Mouse (Mus musculus): ENCODE measurements at regions not wholly inside any gene's neighbourhood (a gene's known extent, or its start where the extent isn't known, plus 50 kb on each side); places are given as distances from the start of the nearest gene placed in this dataset.
A peak's percentile ranks its signal among the peaks of the same experiment; 100 is the strongest.

DNA sequence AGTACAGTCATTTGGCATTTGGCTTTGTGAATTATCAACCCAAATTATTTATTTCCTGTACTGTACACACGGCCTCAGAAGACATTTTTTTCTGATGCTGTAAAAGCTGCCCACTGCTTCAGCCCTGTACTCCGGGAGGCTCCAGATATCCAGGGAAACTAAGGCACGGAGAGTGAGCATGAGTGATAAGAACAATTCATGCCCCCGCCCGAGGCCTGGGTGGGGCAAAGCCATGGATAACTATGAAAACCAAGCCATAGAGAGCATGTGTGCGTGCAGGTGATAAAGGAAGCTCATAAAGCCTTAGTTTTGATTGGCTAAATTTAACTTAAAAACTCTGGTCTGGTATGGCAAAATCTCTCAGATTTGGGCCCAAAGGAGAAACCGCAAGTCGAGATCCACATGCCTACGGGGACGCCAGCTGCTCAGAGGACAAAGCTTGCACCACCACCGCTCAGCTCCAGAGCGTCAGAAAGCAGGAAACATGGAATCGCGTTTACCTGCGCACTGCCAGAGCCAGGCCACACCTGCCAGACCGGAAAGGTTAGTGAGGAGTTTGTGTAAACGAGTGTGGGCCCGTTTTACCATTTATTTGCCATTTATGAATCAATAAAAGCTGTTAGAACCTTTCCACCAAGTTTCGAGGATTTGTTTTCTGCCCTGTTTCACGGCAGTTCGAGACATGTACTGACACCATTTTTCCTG is 390.9 kb downstream of the Rnd3 start:
- no peak for DNase-seq

DNA sequence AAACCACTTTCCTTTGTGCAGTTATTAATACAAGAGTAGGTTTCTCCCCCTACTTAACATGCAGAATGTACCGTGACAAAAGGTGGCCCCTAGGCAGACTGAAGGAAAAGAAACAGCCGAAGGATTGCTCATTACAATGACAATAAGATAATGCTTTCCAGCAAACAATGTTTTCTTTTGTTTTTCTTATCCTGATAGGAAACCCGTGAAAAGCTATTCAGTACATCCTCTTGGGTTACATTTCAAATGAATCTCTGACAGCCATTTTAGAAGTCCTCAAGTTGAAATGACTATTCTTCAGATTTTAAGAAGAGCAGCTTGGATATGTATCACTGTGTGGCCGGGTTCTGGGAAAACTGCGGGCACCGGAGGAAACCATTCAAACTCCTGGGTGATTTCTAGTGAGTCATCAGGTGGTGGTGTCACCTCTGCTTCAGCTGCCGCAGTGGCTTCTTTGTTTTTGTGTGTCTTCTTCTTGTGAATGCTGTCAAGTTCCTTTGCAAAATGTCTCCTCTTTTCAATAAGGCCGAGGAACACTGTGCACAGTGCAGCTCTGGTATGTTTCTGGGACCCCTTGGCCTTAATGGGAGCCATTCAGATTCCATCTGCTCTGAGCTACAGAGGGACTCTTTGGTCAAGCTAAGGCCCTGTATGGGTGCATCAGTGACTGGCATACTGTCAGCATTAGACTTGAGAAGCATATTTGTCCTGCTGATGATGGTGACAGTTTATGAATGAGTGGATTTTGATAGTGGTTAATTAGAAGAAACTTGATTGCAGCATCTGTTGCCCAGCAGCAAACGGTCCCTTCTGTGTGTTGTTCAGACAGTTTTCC is 393.1 kb downstream of the Rnd3 start:
- DNase-seq: no peak

DNA sequence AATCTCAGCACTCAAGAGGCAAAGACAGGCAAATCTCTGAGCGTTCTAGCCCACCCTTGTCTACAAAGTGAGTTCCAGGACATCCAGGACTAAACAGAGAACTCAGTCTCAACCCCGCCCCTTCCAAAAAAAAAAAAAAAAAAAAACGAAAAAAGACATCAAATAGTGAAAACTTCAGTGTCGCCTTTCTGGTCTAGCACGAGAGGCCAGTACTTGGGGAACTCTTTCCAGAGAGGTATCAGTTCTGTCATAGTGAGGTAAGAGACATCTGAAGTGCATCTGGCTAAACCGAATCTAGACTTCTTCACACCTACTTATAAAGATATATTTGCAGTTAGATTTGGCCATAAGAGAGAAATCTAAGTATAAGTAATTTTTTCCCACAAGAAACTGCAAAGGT is 393.8 kb downstream of the Rnd3 start:
- no peak for DNase-seq

DNA sequence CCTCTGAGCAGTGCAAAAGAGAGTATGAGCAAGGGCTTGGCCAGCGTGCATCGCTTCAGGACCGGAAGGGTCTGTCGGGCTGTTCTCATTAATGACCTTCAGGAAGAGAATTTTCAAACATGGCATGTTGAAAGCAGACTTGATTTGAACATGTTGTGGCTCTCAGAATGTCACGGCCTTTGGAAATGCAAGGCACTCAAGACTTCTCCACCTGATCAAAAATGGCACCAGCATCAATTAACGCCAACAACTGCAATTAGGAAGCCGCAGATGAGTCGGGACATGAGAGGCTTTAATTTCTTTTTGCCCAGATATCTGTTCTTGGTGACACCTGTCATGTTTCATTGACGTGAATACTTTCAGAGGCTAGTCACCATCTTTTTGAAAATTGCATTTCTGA is 396.5 kb downstream of the Rnd3 start:
- no peak for DNase-seq

DNA sequence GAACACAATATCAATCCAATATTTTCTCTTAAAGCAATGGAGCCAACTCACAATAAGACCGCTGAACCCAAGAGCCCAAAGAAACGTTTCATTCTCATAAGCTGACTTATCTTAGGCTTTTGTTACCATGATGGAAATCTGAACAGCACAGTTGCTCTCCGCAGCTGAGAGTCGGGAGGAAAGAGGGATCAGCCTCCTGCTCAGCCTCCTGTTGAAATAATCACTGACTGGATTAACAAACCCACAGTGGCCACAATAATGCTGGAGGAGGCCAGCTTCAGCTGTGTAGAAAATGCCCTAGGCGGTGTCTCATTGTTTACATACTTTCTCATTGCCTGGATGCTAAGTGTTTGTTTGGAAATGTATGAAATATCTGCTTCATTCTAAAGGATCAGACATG is 398.1 kb downstream of the Rnd3 start:
- DNase-seq: no peak

DNA sequence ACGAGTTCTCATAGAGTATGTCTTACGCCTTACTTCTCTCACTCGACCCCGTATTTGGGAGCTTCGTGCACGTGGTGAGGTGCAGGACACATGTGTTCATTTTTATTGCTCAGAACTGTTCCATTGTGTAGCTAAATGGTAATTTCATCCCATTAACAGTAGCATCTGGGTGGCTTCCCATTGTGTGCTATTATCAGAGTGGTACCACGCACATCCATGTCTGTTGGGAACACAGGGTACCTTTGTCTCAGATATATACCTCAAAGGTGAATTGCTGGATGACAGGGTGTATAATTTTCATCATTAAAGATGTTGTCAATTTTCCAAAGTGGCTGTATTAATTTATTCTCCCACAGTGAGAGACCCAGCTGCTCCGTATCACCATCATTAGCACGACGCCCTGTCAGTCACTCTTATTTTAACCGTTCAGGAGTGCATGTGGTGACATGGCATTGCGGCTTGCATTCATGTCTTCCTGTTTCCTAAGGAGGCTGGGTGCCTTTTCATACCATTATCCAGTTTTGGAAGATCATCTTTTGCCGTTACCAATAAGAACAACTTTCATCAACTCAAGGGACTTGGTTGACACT is 404.2 kb downstream of the Rnd3 start:
- DNase-seq: no peak

DNA sequence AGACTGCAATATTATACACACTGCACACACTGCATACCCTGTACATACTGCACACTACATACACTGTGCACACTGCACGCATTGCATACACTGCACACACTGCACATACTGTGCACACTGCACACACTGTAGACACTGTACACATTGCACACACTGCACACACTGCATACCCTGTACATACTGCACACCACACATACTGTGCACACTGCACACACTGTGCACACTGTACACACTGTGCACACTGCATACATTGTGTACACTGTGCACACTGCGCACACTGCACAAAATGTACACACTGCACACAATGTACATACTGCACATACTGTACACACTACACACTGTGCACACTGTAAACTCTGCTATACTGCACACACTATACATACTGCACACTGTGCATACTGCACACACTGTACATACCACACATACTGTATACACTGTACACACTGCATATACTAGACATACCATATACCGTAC is 405.1 kb downstream of the Rnd3 start:
- DNase-seq: no peak

DNA sequence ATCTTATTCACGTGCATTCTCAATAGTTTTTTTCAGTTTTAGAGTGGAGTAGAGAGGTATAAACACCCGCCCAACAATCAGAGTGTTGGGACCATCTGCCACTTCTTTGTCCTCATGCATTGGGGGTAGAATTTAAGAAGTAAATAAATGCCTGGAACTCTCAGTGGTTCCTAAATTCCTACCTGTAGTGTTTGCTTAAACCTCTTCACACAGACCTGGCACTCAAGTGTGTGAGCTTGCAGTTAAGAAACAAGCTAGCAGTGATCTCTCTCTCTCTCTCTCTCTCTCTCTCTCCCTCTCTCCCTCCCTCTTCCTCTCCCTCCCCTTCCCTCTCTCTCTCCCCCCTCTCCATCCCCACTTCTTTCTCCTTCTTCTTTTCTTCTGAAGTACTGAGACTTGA is 406.5 kb downstream of the Rnd3 start:
- DNase-seq: no peak

DNA sequence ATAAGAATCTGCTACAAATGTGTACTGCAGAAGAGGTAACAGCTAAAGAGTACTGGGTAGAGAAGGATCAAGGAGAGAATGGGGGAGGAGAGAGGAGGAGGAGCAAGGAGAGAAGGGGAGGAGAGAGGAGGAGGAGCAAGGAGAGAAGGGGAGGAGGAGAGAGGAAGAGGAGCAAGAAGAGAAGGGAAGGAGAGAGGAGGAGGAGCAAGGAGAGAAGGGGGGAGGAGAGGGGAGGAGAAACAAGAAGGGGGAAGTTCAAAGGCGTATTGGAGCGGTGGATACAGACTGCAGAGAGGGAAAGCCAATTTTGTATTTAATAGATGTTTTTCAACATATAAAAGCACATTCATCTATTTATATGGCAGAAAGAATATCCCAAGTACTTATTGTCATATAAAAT is 407.6 kb downstream of the Rnd3 start:
- DNase-seq: no peak

DNA sequence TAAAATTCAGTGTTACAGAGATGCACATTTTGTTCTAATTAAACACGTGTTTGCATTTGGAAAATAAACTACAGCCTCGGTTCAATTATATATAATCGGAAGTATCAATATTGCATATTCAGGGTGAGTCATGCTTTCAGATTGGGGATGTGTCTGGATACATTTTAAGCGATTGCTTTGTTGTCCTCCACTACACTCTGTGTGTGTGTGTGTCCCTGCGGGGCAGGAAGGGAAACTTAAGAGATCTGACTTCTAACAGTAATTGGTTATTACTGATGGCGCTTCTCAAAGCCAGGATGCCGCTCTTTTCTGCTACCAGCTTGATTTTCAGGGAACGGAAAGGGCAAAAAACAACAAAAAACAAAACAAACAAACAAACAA is 409.3 kb downstream of the Rnd3 start:
- DNase-seq: no peak

DNA sequence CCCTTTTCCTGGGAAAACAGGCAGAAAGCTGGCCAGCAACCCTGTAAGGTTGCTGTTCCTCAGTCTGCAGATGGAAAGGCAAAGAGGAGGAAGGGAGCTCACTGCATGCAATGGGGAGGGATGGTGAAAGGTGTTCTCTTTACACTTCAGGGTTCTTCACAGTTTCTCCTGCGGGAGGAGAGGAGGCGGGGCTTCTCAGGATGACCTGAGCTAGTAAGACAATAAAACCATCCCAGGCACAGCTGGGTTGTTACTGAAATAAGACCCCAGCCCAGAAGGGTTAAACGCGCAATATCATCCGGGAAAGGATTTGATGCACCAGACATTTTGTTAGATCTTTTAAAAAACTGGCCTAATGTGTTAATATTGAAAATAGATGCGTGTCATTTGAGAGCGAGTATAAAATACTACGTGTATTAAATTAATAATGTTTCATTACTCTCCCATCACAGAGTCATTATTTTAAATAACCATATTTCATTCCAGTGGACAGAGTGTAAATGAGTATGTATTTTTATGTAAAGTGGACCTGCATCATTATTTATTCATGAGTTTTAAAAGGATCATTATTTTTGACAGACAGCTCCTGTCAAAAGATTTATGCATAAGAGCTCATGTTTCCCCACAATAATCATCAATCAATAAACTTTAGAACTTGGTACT is 409.8 kb downstream of the Rnd3 start:
- DNase-seq: no peak

DNA sequence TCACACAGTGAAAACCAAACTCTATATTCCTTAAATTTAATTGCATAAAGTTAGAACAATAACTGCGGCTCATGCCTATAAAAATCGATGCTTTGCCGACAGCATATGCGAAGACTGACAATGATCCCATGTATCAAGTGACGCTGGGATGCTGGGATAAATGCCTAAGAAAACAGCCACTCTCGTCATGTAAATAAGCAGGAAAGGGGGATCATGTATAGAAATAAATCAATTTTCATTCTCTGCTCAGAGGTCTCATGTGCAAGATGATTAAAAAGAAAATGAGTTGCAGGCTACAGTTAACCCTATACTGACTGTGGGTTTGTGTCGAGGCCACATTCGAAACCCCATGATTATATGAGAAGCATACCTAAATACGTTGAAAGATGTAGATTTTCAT is 411.2 kb downstream of the Rnd3 start:
- no peak for DNase-seq

DNA sequence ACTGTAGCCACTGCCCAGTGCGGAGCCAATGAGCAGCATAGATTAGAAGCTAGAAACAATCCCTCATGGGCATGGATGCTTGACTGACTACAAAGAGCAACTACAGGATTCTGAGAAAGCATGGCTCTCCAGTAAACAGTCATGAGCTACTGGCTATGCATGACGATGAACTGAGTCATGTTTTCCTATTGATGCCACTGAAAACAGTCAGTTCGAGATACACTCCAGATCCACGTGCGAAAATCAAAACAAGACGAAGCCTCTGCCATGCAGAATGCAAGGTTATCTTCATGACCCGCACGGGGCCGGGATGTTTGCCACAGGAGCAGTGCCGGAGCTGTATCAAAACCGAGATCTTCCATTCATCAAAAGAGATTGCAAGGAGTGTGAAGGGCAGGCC is 413.9 kb downstream of the Rnd3 start:
- DNase-seq: no peak

DNA sequence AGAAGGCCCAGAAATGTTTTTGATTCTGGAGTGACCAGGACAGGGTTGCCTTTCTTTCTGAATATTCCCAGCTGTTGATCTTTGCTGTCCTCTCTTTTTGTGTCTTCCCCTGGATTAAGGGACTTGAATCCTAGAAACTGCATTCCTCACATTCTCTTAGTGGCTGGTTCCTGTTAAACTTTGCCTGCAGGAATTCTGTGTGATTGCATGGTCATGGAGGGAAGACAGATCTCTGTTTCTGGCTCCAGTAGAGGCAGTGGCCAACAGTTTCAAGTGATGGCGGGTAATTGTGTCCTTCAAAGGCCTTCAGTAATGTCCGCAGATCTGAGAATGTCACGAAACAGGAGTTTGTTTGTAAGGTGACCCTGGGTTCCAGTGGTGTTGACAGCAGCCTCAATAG is 410.1 kb upstream of the Mmadhc start:
- no peak for DNase-seq

DNA sequence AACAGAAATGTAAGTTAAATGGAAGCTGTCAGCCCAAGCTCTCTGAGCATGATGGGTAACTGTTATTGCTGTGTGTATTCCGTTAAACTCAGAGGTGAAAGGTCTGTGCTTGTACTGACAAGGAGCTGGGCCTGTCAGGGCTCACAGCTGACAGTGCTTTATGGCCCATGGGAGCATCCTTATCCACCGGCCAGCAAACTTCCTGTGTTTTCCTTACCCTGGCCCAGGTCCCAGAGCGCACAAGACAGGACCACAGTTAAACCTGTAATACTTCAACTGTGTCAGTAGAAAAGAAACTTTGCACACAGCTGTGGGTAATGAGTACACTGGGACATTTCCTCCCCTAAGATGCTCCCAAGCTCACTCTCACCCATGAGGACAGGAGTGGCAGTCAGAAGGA is 407.7 kb upstream of the Mmadhc start:
- peak; percentile 73 for DNase-seq

DNA sequence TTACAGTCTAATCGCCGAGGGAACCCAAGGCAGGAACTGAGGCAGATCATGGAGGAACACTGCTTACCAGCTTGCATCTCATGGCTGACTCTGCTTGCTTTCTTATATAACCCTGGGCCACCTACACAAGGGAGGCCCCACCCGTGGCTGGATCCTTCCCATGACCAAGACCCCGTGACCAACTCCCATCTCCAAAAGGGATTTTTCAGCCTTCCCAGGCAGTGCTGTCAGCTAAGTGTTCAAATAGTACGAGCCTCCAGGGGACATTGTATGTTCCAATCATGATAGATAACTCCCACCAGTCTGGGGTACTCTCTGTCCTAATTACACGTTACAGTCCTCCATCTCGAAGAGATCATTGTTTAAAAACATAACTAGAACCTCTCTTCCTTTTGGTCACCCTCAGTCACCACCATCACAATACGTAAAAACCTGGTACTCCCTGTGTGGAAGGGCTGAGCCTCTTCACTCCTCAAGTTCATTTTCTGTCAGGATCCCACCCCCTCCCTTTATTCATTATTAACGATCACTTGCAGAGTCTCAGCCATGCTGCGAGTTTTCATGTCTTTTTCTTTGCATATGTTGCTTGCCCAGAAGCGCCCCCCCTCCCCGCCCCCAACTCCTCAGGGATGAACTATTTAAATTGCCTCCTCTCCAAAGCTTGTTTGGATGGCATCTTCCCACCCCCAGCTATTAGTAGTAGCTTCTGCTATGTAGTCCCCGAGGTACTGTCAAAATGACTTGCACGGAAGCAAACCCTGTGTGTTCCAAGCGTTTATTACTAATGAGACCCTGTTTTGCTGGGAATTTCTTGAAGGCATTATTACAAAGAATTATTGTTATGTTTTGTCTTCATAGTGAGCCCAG is 406.2 kb upstream of the Mmadhc start:
- no peak for DNase-seq

DNA sequence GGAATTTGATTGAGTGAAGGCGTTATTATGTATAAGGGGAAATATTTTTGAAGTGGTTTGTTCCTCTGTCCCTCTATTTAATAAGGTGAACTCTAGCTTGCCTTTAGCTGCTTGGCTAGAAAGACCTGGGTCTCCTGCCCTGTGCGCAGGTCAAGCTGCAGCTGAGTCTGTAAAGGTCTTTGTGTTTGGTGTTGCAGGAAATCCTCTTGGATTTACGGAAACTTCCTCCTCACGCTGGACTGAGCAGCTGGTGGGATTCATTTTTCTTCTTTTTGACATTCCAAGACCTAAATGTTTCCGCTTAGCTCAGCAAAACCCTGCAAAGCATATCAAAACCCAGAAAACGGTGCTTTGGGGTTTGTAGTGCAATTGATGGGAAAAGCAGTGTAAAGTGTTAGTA is 402.2 kb upstream of the Mmadhc start:
- DNase-seq: peak; percentile 38

DNA sequence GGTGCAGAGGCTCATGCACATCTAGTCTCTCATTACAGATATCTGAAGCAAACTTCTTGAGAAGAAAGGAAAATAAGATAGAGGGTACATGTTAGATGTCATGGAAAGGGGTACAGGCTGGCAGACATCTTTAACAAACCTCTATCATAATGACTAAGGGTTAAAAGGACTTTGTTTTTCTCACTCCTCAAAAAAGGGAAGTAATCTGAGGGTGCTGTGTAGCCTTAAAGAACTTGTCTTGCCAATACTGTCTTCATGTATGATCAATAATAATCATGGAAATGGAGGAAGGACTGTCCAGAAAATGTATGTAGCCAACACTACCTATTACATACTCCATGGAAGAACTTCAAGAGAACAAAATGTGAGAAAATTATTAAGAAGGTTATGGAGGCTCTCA is 400.0 kb upstream of the Mmadhc start:
- DNase-seq: no peak

DNA sequence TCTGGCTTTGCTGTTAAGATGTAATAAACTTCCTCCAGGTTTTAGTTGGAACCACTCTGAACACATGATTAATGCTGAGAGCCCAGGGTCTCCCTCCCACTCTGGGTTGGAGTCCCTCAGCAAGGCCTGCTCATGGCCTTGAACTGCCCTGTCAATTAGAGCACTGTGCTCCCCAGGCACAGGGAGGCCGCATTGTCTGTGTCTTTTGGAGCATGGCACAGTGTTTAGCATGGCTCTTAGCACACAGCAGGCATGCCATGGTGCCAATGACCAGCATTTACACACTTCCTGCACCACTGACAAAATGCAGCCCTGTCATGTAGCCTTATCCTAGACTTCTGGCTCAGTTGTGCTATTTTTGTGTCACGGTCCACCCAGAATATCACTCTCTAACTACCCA is 398.2 kb upstream of the Mmadhc start:
- no peak for DNase-seq

DNA sequence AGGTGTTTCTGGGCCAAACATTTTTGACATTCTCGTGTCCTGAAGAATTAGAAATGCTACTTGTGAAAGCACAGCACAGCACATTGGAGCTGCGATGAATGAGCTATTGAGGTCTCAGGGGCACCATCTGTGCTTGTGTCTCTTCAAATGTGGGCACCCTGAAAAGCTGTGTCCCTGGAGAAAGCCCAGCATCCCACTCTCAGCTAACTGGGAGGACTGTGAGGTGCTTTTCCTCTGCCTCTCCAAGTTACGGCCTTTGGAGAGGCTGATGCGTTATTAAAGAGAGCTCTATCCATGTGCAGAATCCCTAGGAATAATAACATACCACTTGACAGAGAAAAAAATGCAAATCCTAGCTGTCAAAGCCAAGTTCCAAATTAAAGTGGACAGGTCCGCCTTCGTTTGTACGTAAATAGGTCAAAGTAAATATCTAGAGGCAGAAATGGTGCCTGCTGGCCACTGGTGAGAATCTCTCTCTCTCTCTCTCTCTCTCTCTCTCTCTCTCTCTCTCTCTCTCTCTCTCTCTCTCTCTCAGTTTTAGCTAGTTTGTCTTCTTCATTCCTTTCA is 397.3 kb upstream of the Mmadhc start:
- DNase-seq: no peak

DNA sequence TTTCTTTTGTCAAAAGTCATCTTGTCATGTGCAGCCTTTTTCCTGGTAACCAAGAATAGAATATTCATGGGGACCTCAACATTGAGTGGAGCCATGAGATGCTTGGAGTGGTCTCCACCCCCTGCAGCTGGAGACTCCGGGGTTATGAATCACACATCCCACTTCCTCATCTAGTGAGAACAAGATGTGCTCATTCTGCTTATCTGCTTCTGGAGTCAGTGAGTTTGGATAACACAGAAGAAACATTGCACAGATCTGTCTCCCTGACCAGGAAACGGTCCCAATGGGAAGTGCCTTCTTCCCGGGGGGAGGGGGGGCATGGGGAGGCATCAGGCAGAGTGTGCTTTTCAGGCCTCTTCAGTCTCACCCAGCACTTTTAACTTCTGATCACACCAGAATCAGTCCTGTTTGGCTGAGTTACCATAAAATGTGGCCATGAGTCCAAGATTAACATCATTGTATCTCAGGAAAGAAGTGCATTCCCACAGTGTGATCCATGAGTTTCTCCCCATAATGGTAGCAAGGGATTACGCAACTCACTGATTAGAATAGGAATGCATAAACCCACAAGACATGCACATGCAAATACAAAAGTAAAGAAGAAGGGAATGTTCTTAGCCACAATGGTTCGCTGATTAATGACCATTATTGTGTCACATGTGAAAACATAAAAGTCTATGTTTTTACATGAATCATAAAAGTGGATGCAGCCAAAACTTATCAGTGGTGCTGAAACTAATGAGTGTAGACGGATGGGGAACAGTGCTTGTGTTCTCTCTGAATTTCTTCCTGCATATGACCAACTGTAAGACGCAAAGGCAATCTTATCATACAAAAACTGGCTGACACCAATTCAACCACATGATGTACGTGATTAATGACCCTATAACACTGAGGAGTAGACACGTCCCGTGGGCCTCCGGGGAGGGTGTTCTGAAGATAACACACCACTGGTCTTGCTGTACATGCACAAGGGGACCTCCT is 393.8 kb upstream of the Mmadhc start:
- no peak for DNase-seq
